Mouse (Mus musculus): ENCODE results near the gene Slc25a33.

DNA sequence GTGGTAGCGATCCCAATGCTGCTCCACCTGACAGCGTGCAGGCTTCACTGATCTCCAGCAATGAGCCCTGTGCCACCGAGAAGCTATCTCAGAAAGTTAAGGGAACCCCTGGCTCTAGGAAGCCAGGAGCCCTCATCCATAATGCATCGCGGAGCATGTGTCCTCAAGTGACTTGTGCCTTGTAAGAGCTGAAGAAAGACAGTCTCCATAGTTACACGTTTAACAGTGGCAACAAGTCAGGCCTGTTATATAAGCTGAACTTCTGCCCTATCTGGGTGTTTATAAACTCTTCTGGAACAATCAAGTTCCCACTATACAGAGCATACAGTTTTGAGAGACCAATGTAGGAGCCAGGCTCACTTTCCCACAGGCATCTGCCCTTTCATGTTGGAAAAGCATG lies 15.7 kb downstream of the Slc25a33 start:
- no peak for TF ChIP-seq CTCF (conservative IDR thresholded peaks at IDR 0.05; ENCODE audit: insufficient read depth, insufficient read length, low read depth, low read length)
- TF ChIP-seq POLR2A (IDR thresholded peaks at IDR 0.05; ENCODE audit: low read depth, low read length) = no peak

All from kidney, adult 2 months (tissue).